Mouse (Mus musculus) gastrocnemius, postnatal 10 days (tissue): ENCODE data around the gene N4bp2. TPM values are rescaled to one million over a fixed set of nuclear protein-coding genes. Genes with fewer than 3 reads are reported as not detected.

ENCODE experiments used
- DNase-seq: peaks from one replicate; pipeline ENCODE4 v3.0.0; 2021; ENCODE audit warnings: mixed read lengths
- total RNA-seq, 2 experiments: library from RNA; stranded (reverse); gene quantifications; 2 replicates each; pipeline ENCODE4 v1.2.3; 2021

Gene N4bp2
- total RNA-seq, 2 experiments from 2014 or later = 23.4 to 30.2 TPM

GRCm38 (mm10) chr5:65829059-65829458 is 65.7 kb downstream of the N4bp2 start:
- DNase-seq = no peak

- no peak for DNase-seq
Observed at GRCm38 (mm10) chr5:65831917-65832618, 68.7 kb downstream of the N4bp2 start.

- DNase-seq = no peak
Observed at GRCm38 (mm10) chr5:65833092-65833491, 69.8 kb downstream of the N4bp2 start.

GRCm38 (mm10) chr5:65833766-65834498 is 70.6 kb downstream of the N4bp2 start:
- no peak for DNase-seq

- no peak for DNase-seq
Observed at GRCm38 (mm10) chr5:65838053-65838452, 74.7 kb downstream of the N4bp2 start.

- no peak for DNase-seq
Observed at GRCm38 (mm10) chr5:65842947-65843346, 79.6 kb downstream of the N4bp2 start.

GRCm38 (mm10) chr5:65846534-65846933 is 83.2 kb downstream of the N4bp2 start:
- no peak for DNase-seq

GRCm38 (mm10) chr5:65846958-65847357 is 83.6 kb downstream of the N4bp2 start:
- DNase-seq = no peak

- DNase-seq = no peak
Observed at GRCm38 (mm10) chr5:65847656-65848055, 84.3 kb downstream of the N4bp2 start.

- no peak for DNase-seq
Observed at GRCm38 (mm10) chr5:65850765-65851164, 87.4 kb downstream of the N4bp2 start.

- DNase-seq = no peak
Observed at GRCm38 (mm10) chr5:65854786-65855191, 91.5 kb downstream of the N4bp2 start.

- DNase-seq = no peak
Observed at GRCm38 (mm10) chr5:65855571-65855970, 92.2 kb downstream of the N4bp2 start.

GRCm38 (mm10) chr5:65856591-65857411 is 93.5 kb downstream of the N4bp2 start:
- DNase-seq = no peak

- DNase-seq = no peak
Observed at GRCm38 (mm10) chr5:65857935-65858334, 94.6 kb downstream of the N4bp2 start.

GRCm38 (mm10) chr5:65858355-65858754 is 95.0 kb downstream of the N4bp2 start:
- no peak for DNase-seq

- DNase-seq = peak; percentile 42
Observed at GRCm38 (mm10) chr5:65858898-65859297, 95.6 kb downstream of the N4bp2 start.

GRCm38 (mm10) chr5:65859396-65859795 is 96.1 kb downstream of the N4bp2 start:
- DNase-seq = no peak

GRCm38 (mm10) chr5:65860281-65861000 is 97.1 kb downstream of the N4bp2 start:
- DNase-seq = no peak

GRCm38 (mm10) chr5:65861154-65861944 is 98.0 kb downstream of the N4bp2 start, which contains the start of gene Rhoh:
Gene Rhoh (plus strand): TSS chr5:65861213.
- DNase-seq = no peak

GRCm38 (mm10) chr5:65862217-65862927 is 99.1 kb downstream of the N4bp2 start:
- DNase-seq = no peak

GRCm38 (mm10) chr5:65863349-65863749 is 100.0 kb downstream of the N4bp2 start:
- peak; percentile 15 for DNase-seq
